ENCODE assay signal across 8 mouse cellular contexts in the genomic region with DNA sequence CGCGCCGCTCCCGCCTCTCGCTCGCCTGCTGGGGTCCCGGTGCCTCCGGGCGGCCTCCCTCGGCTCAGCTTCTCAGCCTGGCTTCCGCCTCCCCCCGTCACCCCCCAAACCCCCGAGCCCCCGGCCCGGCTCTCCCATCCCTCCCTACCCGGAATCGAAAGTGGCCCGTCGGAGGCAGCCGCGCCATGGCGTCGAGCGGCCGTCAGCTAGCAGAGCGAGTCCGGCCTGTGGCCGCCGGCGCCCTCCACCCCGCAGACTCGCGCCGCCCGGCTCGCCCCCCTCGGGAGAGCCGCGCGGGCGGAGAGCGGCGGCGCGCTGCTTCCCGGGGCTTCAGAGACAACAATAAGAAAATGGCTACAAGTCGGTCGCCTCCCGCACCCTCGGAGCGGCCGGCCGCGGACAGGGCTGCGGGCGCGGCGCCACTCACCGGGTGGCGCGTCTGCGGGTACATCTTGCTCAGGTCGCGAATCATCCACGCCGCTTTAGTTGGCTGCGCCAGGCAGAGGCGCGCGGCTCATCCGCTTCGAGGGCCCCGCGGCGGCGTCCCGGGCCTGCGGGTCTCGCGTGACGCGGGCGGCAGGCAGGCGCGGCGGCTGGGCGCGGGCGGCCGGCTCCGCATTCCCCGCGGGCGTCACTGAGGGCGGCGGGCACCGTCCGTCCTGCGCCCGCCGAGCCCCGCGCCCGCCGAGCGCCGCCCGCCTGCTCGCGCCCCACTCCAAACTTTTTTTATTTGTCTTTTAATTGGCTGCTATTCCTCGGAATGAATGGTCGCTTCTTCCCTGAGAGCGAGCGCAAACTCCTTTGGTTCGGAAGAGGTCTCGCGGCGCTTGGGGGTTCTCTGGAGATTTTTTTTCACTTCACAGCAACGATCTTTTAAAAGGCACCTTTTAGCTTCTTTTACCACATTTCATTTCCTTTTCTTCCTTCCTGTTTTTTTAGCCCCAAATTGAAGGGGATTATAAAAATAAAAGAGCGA. TPM values are rescaled to one million over a fixed set of nuclear protein-coding genes. Genes with fewer than 3 reads are reported as not detected.
DNase-seq lines count a peak whose midpoint lies in the region; ATAC-seq and TF ChIP-seq lines count a peak whose summit lies in the region.

No protein-coding gene starts in this region.

- peaks cover 5% of the 10 kb centered on the region for H3K27me3 ChIP-seq in CH12.LX (replicated peaks)
- H3K27me3 ChIP-seq in heart, embryonic 16.5 days (ENCODE audit: control insufficient read depth, insufficient read depth, low read length): no peaks in the 10 kb centered on the region

- no peak for TF ChIP-seq RAD21 in CH12.LX (IDR thresholded peaks at IDR 0.05; ENCODE audit: low read depth, low read length)

- H3K9ac ChIP-seq in CH12.LX (ENCODE audit: insufficient read depth, low read depth): peak overlapping the region; percentile 97
- H3K9ac ChIP-seq in heart, embryonic 16.5 days (ENCODE audit: low read length): peak overlapping the region; percentile 91

- H3K36me3 ChIP-seq in CH12.LX (replicated peaks in 1 of 2; ENCODE audit: control insufficient read depth in 1 of 2, insufficient read depth in 1 of 2, low read length in 1 of 2): peaks cover 6 to 14% of the 10 kb centered on the region in 2 experiments
- no peaks in the 10 kb centered on the region for H3K36me3 ChIP-seq in heart, embryonic 16.5 days (ENCODE audit: control insufficient read depth, insufficient read depth)

- H3K4me1 ChIP-seq in CH12.LX (ENCODE audit: control insufficient read depth in 1 of 2, insufficient read depth in 2 of 2): peaks cover 2 to 28% of the 10 kb centered on the region in 2 experiments; a peak in 2 of 4 replicates
- H3K4me1 ChIP-seq in bone marrow macrophage, adult 2 months (ENCODE audit: control insufficient read depth, insufficient read depth, low read length): peaks cover 21% of the 10 kb centered on the region
- H3K4me1 ChIP-seq in embryonic fibroblast, embryonic 13.5 days (ENCODE audit: control insufficient read depth, insufficient read depth, low read length): no peaks in the 10 kb centered on the region
- H3K4me1 ChIP-seq in heart, embryonic 16.5 days (ENCODE audit: control insufficient read depth, insufficient read depth, low read length): peaks cover 15% of the 10 kb centered on the region
- peaks cover 9% of the 10 kb centered on the region; the same call in 1 of the 2 replicates for H3K4me1 ChIP-seq in lung, adult 2 months (ENCODE audit: control insufficient read depth, insufficient read depth, low read length)

- peaks cover 45% of the 10 kb centered on the region for H3K79me2 ChIP-seq in CH12.LX (replicated peaks; ENCODE audit: control insufficient read depth, extremely low read depth, insufficient read depth, poor library complexity, severe bottlenecking)

- in situ Hi-C loops in CH12.LX (cut with MboI; ENCODE audit: low pct_ligation_motif_present, low pct_unique_long_range_greater_than_20kb, low sequenced_read_pairs): loop anchor here (25.0 kb wide), 1 partner anchor 610 kb away; no protein-coding TSS in a partner anchor

- no peak for ATAC-seq in heart, embryonic 16.5 days (replicated peaks; ENCODE audit: extremely low read depth, insufficient read depth, low FRiP score)

- TF ChIP-seq CTCF in CH12.LX (conservative IDR thresholded peaks at IDR 0.05 in 1 of 2, IDR thresholded peaks at IDR 0.05 in 1 of 2; ENCODE audit: low read depth in 2 of 2, low read length in 2 of 2): no peak
- TF ChIP-seq CTCF in bone marrow macrophage, adult 2 months (IDR thresholded peaks at IDR 0.05; ENCODE audit: low read depth, low read length): no peak
- TF ChIP-seq CTCF in embryonic fibroblast, embryonic 13.5 days (IDR thresholded peaks at IDR 0.05; ENCODE audit: borderline replicate concordance, insufficient read depth, low read length): no peak
- no peak for TF ChIP-seq CTCF in lung, adult 2 months (IDR thresholded peaks at IDR 0.05; ENCODE audit: insufficient read depth, low read length)

- under 1% methylated on average over 106 of the region's 120 CpGs for WGBS in heart, embryonic 16.5 days
- WGBS in lung, adult 2 months: 1% methylated on average over 109 of the region's 120 CpGs

- no peak for TF ChIP-seq EP300 in CH12.LX (IDR thresholded peaks at IDR 0.05; ENCODE audit: low read length)

- dilution Hi-C loops in CH12.LX (cut with MboI; ENCODE audit: extremely low pct_ligation_motif_present, extremely low pct_unique_long_range_greater_than_20kb, low sequenced_read_pairs): no loop called here

- peak overlapping the region; percentile 87 to 97 (median 92) for H3K4me3 ChIP-seq in CH12.LX (replicated peaks in 1 of 3; ENCODE audit: low read depth in 2 of 3, low read length in 2 of 3, poor library complexity in 1 of 3)
- peak overlapping the region; percentile 99 for H3K4me3 ChIP-seq in bone marrow macrophage, adult 2 months (ENCODE audit: insufficient read depth, low read length)
- peak overlapping the region; percentile 66 for H3K4me3 ChIP-seq in embryonic fibroblast, embryonic 13.5 days (ENCODE audit: insufficient read depth, low read length)
- peak overlapping the region; percentile 80 for H3K4me3 ChIP-seq in heart, embryonic 16.5 days (ENCODE audit: low read length)
- peak overlapping the region; percentile 61 for H3K4me3 ChIP-seq in lung, adult 2 months (replicated peaks; ENCODE audit: extremely low read depth, low read depth, low read length)

- peak overlapping the region; percentile 96 for H3K27ac ChIP-seq in CH12.LX (ENCODE audit: insufficient read depth, low read depth)
- peak overlapping the region; percentile 96 for H3K27ac ChIP-seq in bone marrow macrophage, adult 2 months (ENCODE audit: insufficient read depth, low read depth, low read length)
- H3K27ac ChIP-seq in embryonic fibroblast, embryonic 13.5 days (ENCODE audit: insufficient read depth, low read length): peak overlapping the region; percentile 63
- H3K27ac ChIP-seq in heart, embryonic 16.5 days (ENCODE audit: low read length): peak overlapping the region; percentile 93

- DNase-seq in CH12.LX (ENCODE audit: extremely low read depth): peak; percentile 63
- DNase-seq in kidney, postnatal 25 days: peak; percentile 43 to 68
- peak; percentile 66 for DNase-seq in lung, adult 2 months
- peak; percentile 18 for DNase-seq in ovary, postnatal 10 days (ENCODE audit: low spot score)
- DNase-seq in thymus, postnatal 10 days (ENCODE audit: low spot score in 2 of 2): peak; percentile 50 to 53

- H3K4me2 ChIP-seq in CH12.LX (ENCODE audit: insufficient read depth, low read depth, poor library complexity, severe bottlenecking): no peak overlapping the region
- H3K4me2 ChIP-seq in heart, embryonic 16.5 days (ENCODE audit: low read depth, low read length): peak overlapping the region; percentile 62

- TF ChIP-seq POLR2A in CH12.LX (IDR thresholded peaks at IDR 0.05; ENCODE audit: low read depth, low read length): no peak
- TF ChIP-seq POLR2A in bone marrow macrophage, adult 2 months (IDR thresholded peaks at IDR 0.05; ENCODE audit: borderline replicate concordance, low read depth, low read length): no peak
- no peak for TF ChIP-seq POLR2A in embryonic fibroblast, embryonic 13.5 days (IDR thresholded peaks at IDR 0.05; ENCODE audit: low read depth, low read length)
- TF ChIP-seq POLR2A in lung, adult 2 months (IDR thresholded peaks at IDR 0.05; ENCODE audit: borderline replicate concordance, extremely low read depth, low read depth, low read length): no peak

- H3K9me3 ChIP-seq in CH12.LX (replicated peaks; ENCODE audit: low read length): no peaks in the 10 kb centered on the region
- H3K9me3 ChIP-seq in heart, embryonic 16.5 days (replicated peaks; ENCODE audit: control insufficient read depth, low read length): no peaks in the 10 kb centered on the region

TF ChIP-seq in CH12.LX, 34 proteins besides CTCF, POLR2A, EP300 and RAD21:
- TF ChIP-seq MAZ (IDR thresholded peaks at IDR 0.05; ENCODE audit: low read depth, low read length) (no peak), HCFC1 (IDR thresholded peaks at IDR 0.05; ENCODE audit: low read depth, low read length) (no peak), NRF1 (IDR thresholded peaks at IDR 0.05; ENCODE audit: low read depth, low read length) (0 out of 2 replicates have a peak, but pooled peaks have one; percentile 30), ZNF384 (IDR thresholded peaks at IDR 0.05; ENCODE audit: low read depth, low read length) (peak; percentile 80), CHD2 (IDR thresholded peaks at IDR 0.05; ENCODE audit: low read length) (no peak; the same call in 1 of the 2 replicates), USF2 (conservative IDR thresholded peaks at IDR 0.05; ENCODE audit: low read depth, low read length) (no peak), PAX5 (IDR thresholded peaks at IDR 0.05; ENCODE audit: low read length) (no peak), POLR2AphosphoS2 (IDR thresholded peaks at IDR 0.05; ENCODE audit: low read depth, low read length) (no peak)
TF ChIP-seq in CH12.LX: peak in this region for 2.

RNA-seq across cellular contexts. Expression of gene Tle4, which starts 0.6 kb away (rescaled TPM):
- 18.9 and 19.8 TPM in 2 replicates for total RNA-seq in CH12.LX (2012; rRNA removed)
- total RNA-seq in CH12.LX (2014; rRNA removed): 23.4 and 23.9 TPM in 2 replicates
- polyA plus RNA-seq in CH12.LX (2012; ENCODE audit: insufficient read length, low read depth): 23.8 and 27.7 TPM in 2 replicates
- polyA plus RNA-seq in bone marrow macrophage, adult 2 months (2012; ENCODE audit: insufficient read depth, insufficient read length, missing spikeins): 28.5 and 29.8 TPM in 2 replicates
- polyA plus RNA-seq in embryonic fibroblast, embryonic 13.5 days (2011; ENCODE audit: insufficient read length, low read depth, missing spikeins): 7.1 and 7.2 TPM in 2 replicates
- 6.0 and 6.2 TPM in 2 replicates for polyA plus RNA-seq in heart, embryonic 16.5 days (2015; fragmentation: Nextera tagmentation; extraction: Ambion mirVana)
- polyA plus RNA-seq in lung, adult 2 months (2012; rRNA removed): 13.2 and 16.0 TPM in 2 replicates
